Mouse (Mus musculus) E14TG2a.4 (cell line): Measurements from ENCODE around the gene Apaf1.

Experiments
- CTCF ChIP-seq: conservative IDR thresholded peaks from 2 replicates; pipeline ENCODE4 v1.5.1; 2014; ENCODE audit warnings: low read length
- NANOG ChIP-seq: IDR thresholded peaks from 2 replicates; pipeline ENCODE4 v1.6.1; 2014; ENCODE audit warnings: borderline replicate concordance, low read length, mixed read lengths
- POU5F1 ChIP-seq: IDR thresholded peaks from 2 replicates; pipeline ENCODE4 v1.6.1; 2014; ENCODE audit warnings: low read length, borderline replicate concordance

GRCm38 (mm10) chr10:91092812-91093211, 10.2 kb upstream of the Apaf1 start:
- no peak for TF ChIP-seq CTCF
- TF ChIP-seq POU5F1: no peak
- no peak for TF ChIP-seq NANOG
